Mouse (Mus musculus) liver, embryonic 18 days (tissue): ENCODE data around the gene Cpsf4. TPM values are rescaled to one million over a fixed set of nuclear protein-coding genes. Genes with fewer than 3 reads are reported as not detected.

ENCODE experiments used
- polyA plus RNA-seq: library from polyadenylated mRNA; depleted of rRNA; stranded (reverse); fragments of >200 nt; gene quantifications from 2 replicates; pipeline ENCODE4 v1.2.3, GENCODE M21; 2012; rRNA removed

The Cpsf4 gene
- polyA plus RNA-seq: 22.4 and 22.9 TPM in 2 replicates

DNA sequence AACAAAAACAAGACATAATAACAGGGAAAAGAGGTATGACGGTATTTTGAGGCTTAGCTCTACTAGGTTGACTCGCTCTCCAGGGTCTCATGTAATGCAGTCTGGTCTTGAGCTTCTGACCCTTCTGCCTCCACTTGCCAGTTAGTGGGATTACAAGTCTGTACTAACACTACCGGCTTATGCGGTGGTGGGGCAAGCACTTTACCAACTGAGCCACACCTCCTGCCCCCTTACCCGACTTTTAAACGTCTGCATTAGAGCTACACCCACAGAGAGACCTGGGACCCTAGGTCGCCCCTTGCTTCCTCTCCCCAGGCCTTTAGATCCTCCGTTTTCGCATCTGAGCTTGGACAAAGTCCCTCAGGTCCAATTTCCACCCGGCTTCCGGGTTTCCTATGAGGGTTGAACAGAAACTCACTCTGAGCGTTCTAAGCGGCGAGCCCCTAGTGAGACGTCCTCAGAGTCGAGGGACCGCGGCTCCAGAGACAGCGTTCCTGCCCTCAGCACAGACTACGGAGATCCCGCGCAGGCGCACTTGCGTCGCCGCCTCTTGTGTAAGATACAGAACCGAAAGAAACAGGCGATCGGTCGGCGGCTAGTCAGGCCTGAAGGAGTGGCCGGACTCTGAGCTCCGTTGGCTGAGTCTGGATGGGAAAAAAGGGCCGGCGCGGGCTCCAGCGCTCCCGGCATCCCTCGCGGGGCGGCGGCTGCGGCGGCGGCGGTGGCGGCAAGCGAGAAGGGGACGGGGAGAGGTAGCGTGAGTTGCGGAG lies at the start of gene Cpsf4, which contains the start of gene Ptcd1:
TSS of gene Cpsf4 (plus strand) at position 678 of the 770 bp plus-strand sequence.
TSS of gene Ptcd1 (minus strand) at position 573 of the 770 bp plus-strand sequence.

DNA sequence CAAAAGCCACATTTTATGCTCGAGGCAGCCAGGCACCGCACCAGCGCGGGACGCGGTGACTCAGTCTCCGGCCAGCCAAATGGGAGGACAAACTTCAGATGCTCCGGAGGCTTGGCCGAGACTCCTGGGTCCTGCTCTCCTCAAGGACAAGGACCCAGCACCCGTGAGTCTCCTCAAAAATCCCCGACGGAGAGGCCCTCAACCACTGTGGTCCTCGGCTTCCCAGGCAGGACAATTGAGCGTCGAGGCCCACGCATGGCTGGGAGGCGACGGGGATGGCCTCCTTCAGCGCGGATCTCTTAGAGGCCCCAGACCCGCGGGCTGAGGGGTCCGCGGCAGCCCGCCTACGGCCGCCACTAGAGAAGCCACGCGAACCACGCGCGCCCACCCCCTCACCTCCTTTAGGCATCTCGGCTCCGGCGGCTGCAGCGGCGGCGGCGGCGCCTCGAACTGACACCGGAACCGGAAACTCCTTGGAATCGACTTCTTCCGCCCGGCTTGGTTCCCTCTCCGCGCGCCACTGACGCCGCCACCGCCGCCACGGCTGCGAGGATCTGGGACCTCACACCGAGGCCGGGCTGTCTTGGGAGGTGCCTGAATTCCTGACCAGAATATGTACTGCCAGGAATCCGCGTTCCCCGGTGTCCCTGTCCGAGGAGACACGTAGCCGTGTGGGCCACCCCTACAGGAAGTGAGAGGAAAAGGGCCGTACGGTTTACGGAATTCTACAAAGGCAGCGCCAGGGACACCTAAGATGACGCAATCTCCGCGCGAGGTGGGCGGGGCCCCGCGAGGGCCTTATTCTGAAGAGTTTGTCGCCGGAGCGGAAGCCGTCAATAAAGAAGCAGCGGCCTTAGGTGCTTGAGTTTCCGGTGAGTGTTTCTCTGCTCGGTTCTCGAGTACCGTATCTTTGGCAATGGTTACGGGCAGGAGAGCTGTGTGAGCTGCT lies 27.2 kb upstream of the Cpsf4 start, which contains the start of the genes Pdap1 and Bud31:
TSS of gene Pdap1 (minus strand) at position 668 of the 949 bp plus-strand sequence.
TSS of gene Bud31 (plus strand) at position 792 of the 949 bp plus-strand sequence.

DNA sequence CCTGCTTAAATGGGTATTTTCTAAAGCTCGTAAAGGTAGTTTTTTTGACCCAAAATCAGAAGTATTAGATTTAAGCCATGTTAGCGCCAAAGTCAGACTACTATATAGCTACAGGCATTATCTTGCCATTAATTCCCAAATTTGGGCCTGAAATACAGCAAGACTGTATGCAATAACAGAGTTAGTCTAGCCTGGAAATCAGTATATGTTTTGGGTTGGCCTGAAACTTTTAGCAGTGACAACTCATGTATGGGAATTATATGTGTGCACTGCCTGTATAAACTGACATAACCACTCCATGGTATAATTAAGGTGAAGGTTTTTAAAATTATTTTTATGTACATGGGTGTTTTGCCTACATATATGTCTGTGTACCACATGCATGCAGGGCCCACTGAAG lies 24.9 kb downstream of the Cpsf4 start, which contains the start of gene Atp5j2:
TSS of gene Atp5j2 (minus strand) at position 101 of the 400 bp plus-strand sequence.

DNA sequence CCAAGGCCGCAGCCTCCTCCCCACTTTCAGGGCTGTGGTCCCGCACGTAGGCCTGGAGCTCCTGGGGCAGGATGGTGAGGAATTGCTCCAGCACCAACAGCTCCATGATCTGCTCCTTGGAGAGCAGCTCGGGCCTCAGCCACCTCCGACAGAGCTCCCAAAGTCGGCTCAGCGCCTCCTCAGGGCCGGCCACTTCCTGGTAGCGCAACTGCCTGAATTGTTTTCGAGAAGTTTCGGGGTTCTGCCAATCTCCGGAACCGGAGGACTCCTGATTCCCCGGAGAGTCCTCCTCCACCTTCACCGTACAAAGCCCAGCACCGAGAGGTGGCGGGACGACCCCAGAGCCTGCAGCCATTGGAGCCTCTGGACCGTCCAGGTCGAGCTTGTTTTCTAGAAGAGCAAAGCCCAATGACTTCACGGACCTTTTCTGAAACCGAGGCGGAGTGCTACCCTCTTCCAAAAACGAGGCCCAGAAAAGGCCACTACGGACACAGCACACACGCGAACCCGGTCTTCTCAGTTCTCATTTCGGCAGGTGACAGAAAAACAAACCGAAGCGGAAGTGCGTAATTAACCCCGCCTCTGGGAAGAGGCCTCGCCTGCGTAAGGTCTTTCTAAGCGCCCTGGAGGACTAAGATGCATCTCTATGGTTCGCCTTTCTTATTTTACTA lies 34.4 kb downstream of the Cpsf4 start, which contains the start of gene Zkscan14:
TSS of gene Zkscan14 (minus strand) at position 548 of the 671 bp plus-strand sequence.

DNA sequence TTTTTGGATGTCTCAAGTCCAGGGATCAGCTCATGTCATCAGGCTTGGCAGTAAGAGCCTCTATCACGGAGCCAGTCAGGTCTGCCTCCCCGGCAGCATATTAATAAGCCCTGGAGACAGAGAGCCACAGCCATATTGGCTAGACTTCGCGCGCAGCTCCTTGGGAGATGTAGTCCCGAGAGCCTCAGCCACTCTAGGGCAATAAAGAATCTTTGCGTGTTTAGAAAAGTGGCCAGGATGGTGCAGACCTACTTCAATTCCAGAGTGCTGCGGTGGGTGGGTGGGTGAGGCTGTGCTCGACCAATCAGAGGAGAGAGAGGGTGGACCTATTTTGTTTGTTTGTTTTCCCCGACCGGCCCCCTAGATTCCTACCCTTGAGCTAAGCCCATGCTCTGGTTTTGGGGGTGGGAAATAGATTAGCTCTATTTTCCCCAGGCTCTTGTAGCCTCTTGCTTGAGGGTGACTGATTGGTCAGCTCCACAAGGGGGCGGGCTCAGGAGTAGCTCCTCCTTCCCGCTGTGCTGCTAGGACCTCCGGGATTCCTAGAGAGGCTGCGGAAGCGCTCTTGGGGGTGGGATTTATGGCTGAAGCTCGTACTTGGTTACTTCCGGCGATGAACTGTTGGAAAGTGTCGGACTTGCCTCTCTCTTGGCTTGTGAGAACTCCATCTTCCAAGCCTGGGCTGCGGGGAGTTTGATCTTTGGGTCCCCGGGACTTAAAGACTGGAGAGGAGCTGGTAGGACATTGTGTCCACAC lies 37.1 kb downstream of the Cpsf4 start, which contains the start of gene Zkscan5:
TSS of gene Zkscan5 (plus strand) at position 627 of the 756 bp plus-strand sequence.

DNA sequence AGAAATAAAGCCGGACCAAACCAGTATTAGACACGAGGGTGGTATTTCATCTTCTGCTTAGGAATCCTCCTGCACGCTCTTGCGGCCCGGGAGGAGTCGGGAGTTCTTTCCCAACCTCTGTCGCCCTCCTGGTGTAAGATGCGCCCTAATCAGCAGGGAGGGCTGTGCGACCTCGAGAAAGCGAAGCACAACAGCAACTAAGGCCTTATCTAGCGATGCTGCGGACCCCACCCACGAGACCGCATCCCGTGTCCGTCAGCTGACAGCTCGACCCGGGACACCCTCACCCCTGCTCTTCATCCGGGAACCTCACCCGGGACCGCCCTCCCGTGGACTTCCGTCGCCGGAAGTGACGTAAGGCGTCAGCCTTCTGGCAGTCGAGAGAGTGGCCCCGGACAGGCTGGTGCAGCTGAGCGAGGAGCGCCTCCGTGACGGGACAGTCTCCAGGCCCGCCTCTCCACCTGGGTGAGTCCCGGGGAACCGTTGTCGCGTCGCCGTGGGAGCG lies 64.4 kb downstream of the Cpsf4 start, which contains the start of gene Zfp655:
TSS of gene Zfp655 (plus strand) at position 349 of the 505 bp plus-strand sequence.

Other genes starting within 250 kb of the Cpsf4 start
- gene Smurf1, start 201.4 kb upstream of the Cpsf4 start, polyA plus RNA-seq: 2.6 and 3.2 TPM in 2 replicates
- gene Gm4871, start 134.5 kb upstream of the Cpsf4 start, polyA plus RNA-seq: not detected in 2 replicates
- gene 1700018F24Rik, start 124.2 kb upstream of the Cpsf4 start, polyA plus RNA-seq: not detected in 2 replicates
- gene Arpc1a, start 83.4 kb upstream of the Cpsf4 start, polyA plus RNA-seq: 42.6 and 43.3 TPM in 2 replicates
- 0.01 TPM in 1 of 2 replicates, not detected in the other for gene Kpna7, start 83.2 kb upstream of the Cpsf4 start, polyA plus RNA-seq
- gene Arpc1b, start 53.0 kb upstream of the Cpsf4 start, polyA plus RNA-seq: 144 and 173 TPM in 2 replicates
- gene Pdap1, start 27.0 kb upstream of the Cpsf4 start, polyA plus RNA-seq: 27.2 and 31.1 TPM in 2 replicates
- gene Bud31, start 26.9 kb upstream of the Cpsf4 start, polyA plus RNA-seq: 59.2 and 65.9 TPM in 2 replicates
- gene Ptcd1, start 105 bp upstream of the Cpsf4 start, polyA plus RNA-seq: 5.8 and 6.1 TPM in 2 replicates
- gene Atp5j2, start 24.8 kb downstream of the Cpsf4 start, polyA plus RNA-seq: 198 and 202 TPM in 2 replicates
- gene Zkscan14, start 34.7 kb downstream of the Cpsf4 start, polyA plus RNA-seq: 2.5 and 2.6 TPM in 2 replicates
- gene Zkscan5, start 37.3 kb downstream of the Cpsf4 start, polyA plus RNA-seq: 2.7 and 2.8 TPM in 2 replicates
- gene Zfp655, start 64.5 kb downstream of the Cpsf4 start, polyA plus RNA-seq: 13.3 and 14.3 TPM in 2 replicates
- gene Zscan25, start 113.3 kb downstream of the Cpsf4 start, polyA plus RNA-seq: 4.3 and 5.4 TPM in 2 replicates
- gene Cyp3a57, start 178.1 kb downstream of the Cpsf4 start, polyA plus RNA-seq: 1.1 and 1.2 TPM in 2 replicates